Mouse (Mus musculus) heart, embryonic 16.5 days (tissue): ENCODE measurements around the gene Pkig. TPM values are rescaled to one million over a fixed set of nuclear protein-coding genes. Genes with fewer than 3 reads are reported as not detected.

Experiments
- ATAC-seq: fragments of 200-750 bp; cut with Nextera tagmentation; replicated peaks from 2 replicates; pipeline ENCODE4 v1.8.0; 2017; ENCODE audit warnings: moderate number of reproducible peaks; ENCODE audit not compliant: insufficient read depth, low FRiP score; ENCODE audit errors: extremely low read depth
- H3K27ac ChIP-seq: fragments of 300-500 bp; sonication (generic); 2 replicates; pipeline ENCODE4 v1.5.1; 2014; ENCODE audit warnings: mild to moderate bottlenecking, low read length, control low read depth, moderate library complexity
- H3K27me3 ChIP-seq: fragments of 300-500 bp; sonication (generic); 2 replicates; pipeline ENCODE4 v1.6.1; 2014; ENCODE audit warnings: low read length, mixed read lengths; ENCODE audit not compliant: control insufficient read depth, insufficient read depth
- H3K36me3 ChIP-seq: fragments of 300-500 bp; sonication (generic); 2 replicates; pipeline ENCODE4 v1.6.1; 2014; ENCODE audit not compliant: control insufficient read depth, insufficient read depth
- H3K4me1 ChIP-seq: fragments of 300-500 bp; sonication (generic); 2 replicates; pipeline ENCODE4 v1.6.1; 2014; ENCODE audit warnings: low read length, mixed read lengths; ENCODE audit not compliant: control insufficient read depth, insufficient read depth
- H3K4me2 ChIP-seq: fragments of 300-500 bp; sonication (generic); 2 replicates; pipeline ENCODE4 v1.6.1; 2014; ENCODE audit warnings: low read depth, mild to moderate bottlenecking, control low read depth, low read length
- H3K4me3 ChIP-seq: fragments of 300-500 bp; sonication (generic); 2 replicates; pipeline ENCODE4 v1.5.1; 2014; ENCODE audit warnings: mild to moderate bottlenecking, control low read depth, low read length
- H3K9ac ChIP-seq: fragments of 300-500 bp; sonication (generic); 2 replicates; pipeline ENCODE4 v1.6.1; 2014; ENCODE audit warnings: low read length, control low read depth
- H3K9me3 ChIP-seq: fragments of 300-500 bp; sonication (generic); replicated peaks from 2 replicates; pipeline ENCODE4 v1.6.1; 2016; ENCODE audit warnings: low read length; ENCODE audit not compliant: control insufficient read depth
- WGBS: fragments of 180-500 bp; shearing (Covaris S2); extraction: QIAGEN DNeasy Blood & Tissue Kit; methylation state at CpG from one replicate; pipeline ENCODE4 v1.1.7; 2014; 5-methylcytosine and 5-hydroxymethylcytosine counted together
- polyA plus RNA-seq: library from polyadenylated mRNA; unstranded; fragments of >200 nt; fragmentation: Nextera tagmentation; extraction: Ambion mirVana; gene quantifications from 2 replicates; pipeline ENCODE4 v1.2.1, GENCODE M21; 2015

The Pkig gene
- polyA plus RNA-seq, 1 experiment from 2014 or later = 420 TPM

GRCm38 (mm10) chr2:163766261-163766660 lies 108.1 kb downstream of the Pkig start:
- Histone ChIP-seq H3K36me3 (no peaks in the 10 kb centered on the region), H3K27ac (no peak overlapping the region), H3K27me3 (no peaks in the 10 kb centered on the region), H3K9me3 (no peaks in the 10 kb centered on the region), H3K4me1 (no peaks in the 10 kb centered on the region), H3K9ac (no peak overlapping the region), H3K4me3 (no peak overlapping the region), H3K4me2 (no peak overlapping the region)
- ATAC-seq = no peak

- ATAC-seq = no peak
- H3K9me3 ChIP-seq = no peaks in the 10 kb centered on the region
- H3K4me2 ChIP-seq = no peak overlapping the region
- H3K27ac ChIP-seq = no peak overlapping the region
- no peaks in the 10 kb centered on the region for H3K36me3 ChIP-seq
- no peaks in the 10 kb centered on the region for H3K4me1 ChIP-seq
- no peak overlapping the region for H3K4me3 ChIP-seq
- H3K9ac ChIP-seq = no peak overlapping the region
- 58% methylated on average over 1 of the region's 1 CpGs for WGBS
- peaks cover 4% of the 10 kb centered on the region for H3K27me3 ChIP-seq
Measured at GRCm38 (mm10) chr2:163766890-163767289, 108.7 kb downstream of the Pkig start.

- Histone ChIP-seq H3K4me3 (no peak overlapping the region), H3K9me3 (no peaks in the 10 kb centered on the region), H3K9ac (no peak overlapping the region), H3K4me1 (no peaks in the 10 kb centered on the region), H3K27me3 (peaks cover 4% of the 10 kb centered on the region), H3K4me2 (no peak overlapping the region), H3K36me3 (no peaks in the 10 kb centered on the region), H3K27ac (no peak overlapping the region)
- 78% methylated on average over 8 of the region's 8 CpGs for WGBS
- ATAC-seq = no peak
Measured at GRCm38 (mm10) chr2:163770731-163771130, 112.5 kb downstream of the Pkig start.

Other genes with a start within 250 kb of the Pkig start
- 57.1 and 63.8 TPM in 2 replicates for gene Oser1, start 233.7 kb upstream of the Pkig start, polyA plus RNA-seq
- gene Gdap1l1, start 219.9 kb upstream of the Pkig start, polyA plus RNA-seq = 0.18 and 0.36 TPM in 2 replicates
- gene Fitm2, start 185.8 kb upstream of the Pkig start, polyA plus RNA-seq = 14.7 and 15.3 TPM in 2 replicates
- gene R3hdml, start 166.1 kb upstream of the Pkig start, polyA plus RNA-seq = not detected in 2 replicates
- gene Hnf4a, start 151.6 kb upstream of the Pkig start, polyA plus RNA-seq = 0.16 and 0.77 TPM in 2 replicates
- 18.6 and 19.0 TPM in 2 replicates for gene Ttpal, start 56.1 kb upstream of the Pkig start, polyA plus RNA-seq
- 56.1 and 71.3 TPM in 2 replicates for gene Serinc3, start 13.3 kb upstream of the Pkig start, polyA plus RNA-seq
- gene Ada, start 91.9 kb downstream of the Pkig start, polyA plus RNA-seq = 5.9 and 10.9 TPM in 2 replicates
- 1.3 and 1.7 TPM in 2 replicates for gene Ccn5, start 162.5 kb downstream of the Pkig start, polyA plus RNA-seq
- gene Kcnk15, start 195.3 kb downstream of the Pkig start, polyA plus RNA-seq = not detected in 2 replicates